Mouse (Mus musculus): Measurements from ENCODE around the gene Lrrc63.
A peak's percentile ranks its signal among the peaks of the same experiment; 100 is the strongest.
"Not testable (repeated sequence)": the region's sequence is repeated elsewhere in the genome, so short reads cannot be mapped to it uniquely, and the experiment has no call there.

The Lrrc63 gene

DNA sequence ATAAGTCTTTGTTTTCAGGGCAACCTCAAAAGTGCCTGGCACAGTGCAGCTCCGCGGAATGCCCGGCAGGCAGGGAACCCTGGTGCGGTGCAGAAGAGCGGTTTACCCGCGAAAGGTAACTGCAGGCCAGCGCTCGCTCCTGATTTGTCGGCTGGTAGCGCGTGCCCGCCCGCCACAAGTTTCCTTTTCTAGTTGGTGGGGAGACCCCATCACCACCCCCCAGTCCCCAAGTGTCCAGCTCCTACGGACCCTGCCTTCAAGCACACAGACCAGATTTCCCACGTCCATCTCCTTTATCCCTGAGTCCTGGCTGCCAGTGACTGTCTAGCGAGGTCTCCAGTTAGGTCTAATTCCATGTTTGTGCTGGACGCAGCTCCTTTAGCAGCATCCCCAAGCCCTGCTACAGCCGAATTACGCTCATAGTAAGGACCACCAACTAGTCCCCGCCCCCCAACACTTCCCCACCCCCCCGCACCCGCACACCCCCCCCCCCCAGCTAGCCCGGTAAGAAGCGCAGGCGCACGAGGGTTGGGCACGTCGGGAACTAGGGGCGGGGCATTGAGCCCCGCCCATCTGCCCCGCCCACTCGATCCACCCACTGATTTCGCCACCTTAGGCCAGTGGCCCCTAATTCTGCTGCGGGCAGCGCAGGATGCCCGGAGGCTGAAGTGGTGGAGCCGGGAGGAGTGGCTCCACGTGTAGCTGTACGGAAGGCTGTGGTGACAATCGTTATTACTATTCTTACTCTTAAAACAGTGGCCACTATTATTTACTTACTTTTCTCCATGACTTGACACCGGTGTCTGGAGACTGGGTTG, at the start of gene Lrrc63, which contains the start of gene Lcp1:
Lrrc63 (minus strand) TSS at position 381 of the 818 bp plus-strand sequence.
Lcp1 (plus strand) TSS at position 601 of the 818 bp plus-strand sequence.
- DNase-seq (ENCODE audit: low spot score in 2 of 2) = peak; percentile 24 to 42

DNA sequence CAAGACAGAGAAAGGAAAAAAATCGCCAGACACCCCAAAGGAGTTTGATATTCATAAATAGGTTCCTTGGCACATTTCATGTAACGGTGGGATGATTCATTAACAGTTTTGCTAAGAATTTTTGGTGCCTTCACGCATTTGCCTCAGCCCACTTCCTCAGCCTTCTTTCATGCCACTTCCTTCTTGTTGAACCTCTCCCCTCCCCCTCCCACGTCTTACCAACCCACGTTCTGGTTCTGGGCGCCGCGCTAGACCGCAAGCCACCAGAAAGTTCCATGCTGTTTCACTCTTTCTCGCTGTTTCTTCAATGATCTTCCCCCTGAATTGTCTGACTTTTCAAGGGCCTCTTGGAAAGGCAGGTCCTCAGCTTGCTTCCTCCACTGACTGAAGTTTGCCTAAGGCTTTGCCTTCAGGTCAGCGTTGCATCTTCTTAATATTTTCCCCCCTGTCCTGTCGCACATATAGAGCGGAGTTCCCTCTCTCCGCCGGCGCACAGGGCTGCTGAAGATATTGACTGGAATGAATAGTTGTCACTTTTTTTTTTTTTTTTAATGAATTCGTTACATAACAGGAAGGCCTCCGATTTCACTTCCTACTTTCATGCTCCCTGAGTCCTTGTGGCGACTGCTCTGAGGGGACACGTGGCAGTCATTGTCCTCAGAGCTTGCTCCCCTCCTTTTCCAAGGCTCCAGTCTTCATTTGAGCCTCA, 48.7 kb upstream of the Lrrc63 start:
- peak; percentile 24 to 49 for DNase-seq (ENCODE audit: low spot score in 2 of 2)

DNA sequence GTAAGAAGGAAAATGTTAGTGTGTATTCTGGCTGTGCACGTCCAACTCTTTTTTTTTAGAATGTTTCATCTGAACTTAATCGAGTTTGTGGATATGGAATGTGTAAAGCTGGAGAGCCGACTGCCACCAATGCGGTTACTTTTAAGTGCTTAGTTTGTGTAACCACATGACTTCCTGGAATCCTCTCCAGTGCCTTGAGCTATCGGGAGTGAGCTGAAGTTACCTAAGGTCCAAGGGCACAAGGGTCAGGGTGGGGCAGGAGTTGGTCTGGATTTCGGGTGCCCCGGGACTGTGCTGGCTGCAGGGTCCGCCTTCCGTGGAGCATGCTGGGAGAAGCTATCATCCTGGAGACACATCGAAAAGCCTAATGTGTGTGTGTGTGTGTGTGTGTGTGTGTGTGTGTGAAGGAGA, 48.1 kb upstream of the Lrrc63 start:
- no peak for DNase-seq (ENCODE audit: low spot score in 2 of 2)

DNA sequence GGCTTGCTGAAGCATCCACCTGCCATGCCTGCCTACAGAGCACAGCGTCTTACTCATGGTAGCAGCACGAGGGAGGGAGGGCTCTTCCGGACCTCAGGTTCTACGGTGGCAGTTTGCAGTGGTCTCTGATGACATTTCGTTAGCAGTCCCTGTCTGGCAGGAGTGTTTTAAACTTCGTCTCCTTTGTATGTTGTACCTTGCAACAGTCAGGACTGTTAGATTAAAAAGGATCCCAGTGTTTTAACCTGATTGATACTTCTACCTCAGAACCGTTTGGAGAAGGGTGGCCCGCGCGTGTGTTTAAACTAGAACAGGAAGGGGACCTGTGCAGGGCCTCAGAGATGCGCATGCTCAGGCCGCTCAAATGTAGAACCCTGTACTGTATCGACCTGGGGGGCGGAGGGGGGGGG, 47.7 kb upstream of the Lrrc63 start:
- DNase-seq (ENCODE audit: low spot score in 2 of 2) = no peak

DNA sequence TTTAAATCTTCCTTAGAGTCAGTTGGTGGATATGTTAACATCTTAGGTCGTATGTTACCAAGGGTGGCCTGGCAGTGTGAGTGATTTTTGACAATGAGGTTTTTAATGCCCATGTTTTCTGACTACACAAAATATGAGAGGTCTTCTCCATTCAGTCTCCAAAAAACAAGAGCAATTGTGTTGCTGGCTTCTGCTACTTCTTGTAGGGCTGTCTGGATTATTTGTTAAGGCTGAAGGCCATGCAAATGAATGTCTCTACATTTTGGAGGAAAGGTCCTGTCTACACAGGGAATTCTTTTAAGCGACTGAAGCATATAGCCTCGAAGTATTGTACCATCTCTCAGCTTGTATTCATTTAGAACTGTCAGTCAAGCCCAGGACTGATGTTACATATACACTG, 46.7 kb upstream of the Lrrc63 start:
- DNase-seq (ENCODE audit: low spot score in 2 of 2) = no peak

DNA sequence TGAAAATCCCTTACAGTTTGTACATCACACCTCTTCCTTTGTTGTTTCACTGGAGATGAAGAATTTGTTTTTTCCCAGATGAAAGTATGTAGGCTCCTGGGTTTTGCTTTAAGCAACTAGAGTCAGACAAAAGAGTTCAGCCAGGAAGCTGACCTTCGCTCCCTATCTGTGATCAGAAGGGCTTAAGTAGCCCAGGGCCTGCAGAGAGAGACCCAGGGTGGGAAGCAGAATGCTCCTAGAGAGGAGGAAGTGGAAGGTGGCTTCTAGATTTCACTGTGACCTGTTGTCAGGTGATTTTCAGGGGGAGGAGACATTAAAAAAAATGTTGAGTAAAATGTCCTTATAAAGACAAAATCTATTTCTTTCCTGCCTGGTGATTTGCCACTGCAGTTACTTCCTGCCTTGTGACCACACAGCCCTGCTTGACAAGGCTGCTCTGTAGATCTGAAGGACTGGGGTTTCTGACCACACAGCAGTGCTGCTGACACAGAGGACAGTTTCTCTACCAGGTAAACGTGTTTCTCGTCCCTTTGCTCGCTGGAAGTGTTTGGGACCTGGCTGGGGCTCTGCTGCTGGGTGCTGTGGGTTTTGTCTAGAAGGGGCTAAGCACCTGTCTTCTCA, 45.9 kb upstream of the Lrrc63 start:
- no peak for DNase-seq (ENCODE audit: low spot score in 2 of 2)

DNA sequence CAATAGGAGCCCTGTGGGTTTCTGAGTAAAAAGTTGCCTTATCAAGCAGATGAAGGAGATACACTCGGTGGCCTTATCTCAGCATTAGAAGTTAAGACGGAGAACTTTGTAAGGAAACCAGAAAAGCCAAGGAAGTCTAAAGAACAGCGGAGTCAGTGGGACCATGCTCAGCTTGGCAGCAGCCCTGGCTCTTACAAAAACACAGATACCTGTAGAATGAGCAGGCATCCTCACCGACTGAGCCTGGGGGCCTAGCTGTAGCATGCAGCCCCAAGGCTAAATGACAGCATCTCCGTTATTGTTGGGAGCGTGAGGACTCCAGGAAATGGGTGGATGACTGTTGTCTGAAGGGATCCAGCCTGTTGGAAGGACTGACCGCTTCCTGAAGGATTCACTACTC, 45.1 kb upstream of the Lrrc63 start:
- DNase-seq (ENCODE audit: low spot score in 2 of 2) = no peak

DNA sequence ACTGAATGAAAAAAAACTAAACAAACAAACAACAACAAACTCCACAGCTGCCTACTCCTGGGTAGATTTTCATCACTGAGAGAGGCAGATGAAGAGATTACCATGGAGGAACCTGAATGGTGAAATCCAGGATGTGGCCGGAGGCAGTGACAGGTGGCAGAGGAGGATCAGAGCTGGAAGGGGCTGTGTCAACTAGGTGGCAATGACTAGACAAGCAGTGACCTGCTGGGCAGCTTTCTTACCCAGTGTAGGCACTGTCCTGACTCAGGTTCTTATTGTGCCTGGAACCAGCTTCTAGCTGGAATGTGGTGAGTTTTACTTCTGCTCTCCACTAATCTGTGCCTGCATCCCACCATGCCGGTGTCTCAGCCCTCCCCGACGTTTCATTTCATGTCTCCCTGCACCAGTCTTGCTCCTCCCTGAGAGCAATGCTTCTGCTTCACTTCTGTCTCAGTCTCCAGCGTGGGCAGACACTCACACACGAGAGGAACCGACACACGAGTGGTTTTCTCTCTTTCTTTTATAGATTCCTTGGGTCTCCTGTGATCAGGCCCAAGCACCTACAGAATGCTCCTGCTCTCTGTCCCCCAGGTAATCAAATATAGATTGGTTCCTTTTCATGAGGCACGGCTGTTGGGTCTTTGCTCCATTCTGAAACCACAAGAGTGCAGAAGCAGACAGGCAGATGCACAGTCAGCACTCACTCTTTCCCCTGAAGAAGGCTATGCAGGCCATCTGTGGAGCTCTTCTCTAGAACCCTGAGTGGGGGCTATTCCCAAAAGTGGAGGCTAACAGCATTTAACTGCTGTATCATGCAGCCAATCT, 44.3 kb upstream of the Lrrc63 start:
- DNase-seq (ENCODE audit: low spot score in 2 of 2) = no peak

DNA sequence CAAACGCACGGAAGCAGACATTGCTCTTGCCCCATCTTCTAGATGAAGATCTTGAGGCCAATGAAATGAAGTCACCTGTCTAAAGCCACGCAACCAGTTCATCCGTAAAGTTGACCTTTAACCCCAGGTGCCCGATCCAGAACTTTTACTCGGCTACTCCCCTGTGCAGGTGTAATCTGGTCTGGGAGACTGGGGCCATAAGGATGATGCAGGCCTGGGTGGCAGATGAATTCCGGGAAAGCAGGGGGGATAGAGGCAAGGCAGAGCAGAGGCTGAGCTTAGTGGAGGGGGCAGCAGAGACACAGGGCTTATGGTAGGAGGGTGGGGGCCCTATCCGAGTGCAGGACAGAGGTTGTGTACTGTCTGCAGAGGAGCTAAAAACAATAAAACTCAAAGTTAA, 43.6 kb upstream of the Lrrc63 start:
- no peak for DNase-seq (ENCODE audit: low spot score in 2 of 2)

DNA sequence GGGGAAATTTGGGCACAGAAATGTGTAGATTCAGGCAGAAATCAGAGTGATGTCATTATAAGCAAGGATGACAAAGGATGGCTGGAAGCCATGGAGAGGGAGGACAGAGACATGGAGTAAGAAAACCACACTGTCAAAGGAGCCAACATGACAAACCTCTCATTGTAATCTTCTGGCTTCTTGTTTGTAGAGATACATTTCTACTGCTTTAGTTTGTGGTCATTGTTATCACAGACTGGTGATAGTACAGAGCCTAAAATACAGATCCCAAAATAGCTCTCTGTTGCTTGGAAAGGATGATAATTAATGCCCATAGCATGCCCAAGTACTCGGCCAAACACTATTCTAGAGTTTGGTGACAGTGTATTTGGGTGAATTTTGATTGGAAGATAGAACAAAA, 39.9 kb upstream of the Lrrc63 start:
- no peak for DNase-seq (ENCODE audit: low spot score in 2 of 2)

DNA sequence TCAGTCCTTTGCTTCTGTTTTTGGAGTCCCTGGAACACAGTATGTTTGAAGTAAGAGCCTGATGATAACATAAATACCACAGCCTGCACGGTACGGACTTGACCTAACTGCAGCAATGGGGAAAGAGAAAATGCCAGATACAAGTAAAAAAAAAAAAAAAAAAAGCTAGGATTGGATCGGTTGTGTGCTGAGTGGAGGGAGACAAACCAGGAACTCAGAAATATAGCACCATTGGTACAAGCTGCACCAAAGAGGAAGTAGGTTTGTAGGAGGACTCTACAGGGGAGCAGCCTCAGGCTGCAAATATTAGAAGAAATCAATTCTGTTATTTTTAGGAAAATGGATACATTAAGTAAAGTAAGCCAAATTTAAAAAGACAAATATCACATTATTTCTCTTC, 37.8 kb upstream of the Lrrc63 start:
- DNase-seq (ENCODE audit: low spot score in 2 of 2) = no peak

DNA sequence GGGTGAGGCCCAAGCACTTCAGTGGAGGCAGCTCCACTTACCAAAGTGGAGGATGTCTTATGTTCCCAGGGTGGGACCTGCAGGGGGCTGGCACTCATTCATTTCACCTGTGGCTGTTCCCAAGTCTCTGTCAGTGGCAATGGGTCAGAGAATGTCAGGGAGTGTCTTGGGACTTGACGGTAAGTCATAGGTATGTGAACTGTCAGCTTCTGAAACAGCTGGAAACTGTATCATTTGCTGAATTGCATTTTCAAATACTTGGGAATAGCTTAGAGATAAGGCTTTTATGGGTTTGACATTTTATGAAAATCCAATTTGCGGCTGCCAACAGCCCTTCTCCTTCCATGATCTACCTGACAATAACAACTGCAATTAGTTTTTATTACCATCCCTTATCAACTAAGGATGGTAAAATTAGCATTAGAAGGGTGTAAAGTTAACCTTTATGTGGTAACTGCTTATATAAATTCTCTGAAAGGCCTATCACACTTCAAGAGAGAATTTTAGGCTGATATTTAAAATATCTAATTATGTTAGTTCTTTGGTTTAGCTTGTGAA, 35.0 kb upstream of the Lrrc63 start:
- no peak for DNase-seq (ENCODE audit: low spot score in 2 of 2)

DNA sequence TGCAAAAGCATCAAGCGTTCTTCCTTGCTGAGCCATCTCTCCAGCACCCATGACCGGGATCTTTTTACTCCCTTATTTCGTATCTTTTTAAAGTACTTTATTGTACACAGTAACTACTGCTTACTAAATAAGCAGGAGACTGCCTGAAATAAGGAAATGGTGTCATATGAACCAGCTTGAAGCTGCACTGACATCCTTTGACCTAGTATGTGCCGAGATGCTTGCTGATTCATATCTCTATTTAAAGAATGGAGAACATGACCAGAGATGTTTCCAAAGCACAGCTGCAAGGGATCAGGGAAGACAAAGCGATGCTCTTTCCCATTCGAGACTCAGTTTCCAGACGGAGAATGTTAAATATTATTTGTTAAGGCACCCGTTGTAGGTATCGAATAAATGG, 33.7 kb upstream of the Lrrc63 start:
- DNase-seq (ENCODE audit: low spot score in 2 of 2) = no peak

DNA sequence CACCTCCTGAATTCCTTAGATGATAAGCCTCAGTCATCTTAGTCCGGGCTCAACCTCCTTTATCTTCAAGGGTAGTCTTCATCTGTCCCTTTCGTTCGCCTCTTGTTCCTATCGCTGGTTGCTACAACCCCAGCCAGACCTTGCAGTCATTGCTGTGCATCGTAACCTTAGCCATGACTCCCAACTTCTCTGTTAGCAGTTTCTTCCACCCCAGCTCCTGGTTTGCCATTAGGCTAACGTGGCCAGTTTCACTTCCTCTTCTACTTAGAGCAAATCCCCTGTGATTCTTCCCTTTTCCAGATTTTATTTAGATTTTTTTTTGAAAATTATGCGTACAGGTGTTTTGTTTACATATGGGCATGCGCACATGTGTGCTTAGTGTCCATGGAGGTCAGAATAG, 33.2 kb upstream of the Lrrc63 start:
- no peak for DNase-seq (ENCODE audit: low spot score in 2 of 2)

DNA sequence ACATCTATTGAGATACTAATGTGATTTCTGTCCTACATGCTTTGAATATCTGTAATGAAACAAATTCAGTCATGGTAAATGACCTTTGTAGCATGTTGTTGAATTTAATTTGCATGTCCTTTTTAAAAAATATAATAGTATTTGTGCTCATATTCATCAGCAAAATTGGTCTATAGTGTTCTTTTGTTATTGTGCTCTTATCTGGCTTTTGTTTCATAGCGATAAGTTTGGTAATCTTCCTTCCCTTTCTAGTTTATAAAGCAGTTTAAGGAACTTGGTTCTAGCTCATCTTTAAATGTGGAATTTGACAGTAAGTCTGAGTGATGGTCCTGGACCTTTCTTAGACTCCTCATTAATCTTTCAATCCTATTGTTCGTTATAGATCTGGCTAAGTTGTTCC, 28.7 kb upstream of the Lrrc63 start:
- DNase-seq (ENCODE audit: low spot score in 2 of 2) = no peak

DNA sequence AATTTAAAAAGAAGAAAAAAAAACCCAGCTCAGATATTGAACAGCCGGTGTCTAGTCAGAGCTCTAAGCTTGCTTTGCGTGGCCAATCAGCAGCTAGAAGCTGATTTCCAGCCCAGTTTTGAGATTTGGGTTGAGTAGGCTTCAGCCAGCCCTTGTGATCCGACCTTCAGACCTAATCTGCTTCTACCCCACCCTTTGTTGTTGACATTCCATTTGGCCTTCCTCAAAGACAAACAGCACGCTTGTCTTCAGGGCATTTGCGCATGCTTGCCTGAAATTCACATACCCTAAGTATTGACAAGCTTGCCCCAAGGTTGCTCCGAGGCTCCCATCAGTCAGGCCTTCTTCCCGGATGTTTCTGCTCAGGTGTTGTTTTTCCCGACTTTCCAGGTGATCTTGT, 23.8 kb upstream of the Lrrc63 start:
- DNase-seq (ENCODE audit: low spot score in 2 of 2) = no peak

DNA sequence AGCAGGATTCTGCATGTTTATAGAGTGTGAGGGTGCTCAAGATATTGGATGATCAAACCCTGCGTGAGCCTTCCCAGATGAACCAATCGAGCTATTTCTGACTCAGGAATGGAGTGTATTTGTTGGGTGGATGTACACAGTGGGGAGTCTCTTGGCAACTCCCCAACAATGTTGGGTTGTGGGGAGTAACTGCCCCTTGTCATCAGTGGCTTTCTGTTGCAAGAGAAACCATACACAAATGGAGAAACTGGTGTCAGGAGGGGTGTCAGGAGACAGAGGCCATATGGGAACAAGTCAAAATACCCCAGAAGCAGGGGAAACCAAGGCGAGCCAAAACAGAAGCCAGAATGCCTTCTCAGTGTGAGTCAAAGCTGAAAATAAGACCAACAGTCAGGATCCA, 20.5 kb upstream of the Lrrc63 start:
- DNase-seq (ENCODE audit: low spot score in 2 of 2) = no peak

DNA sequence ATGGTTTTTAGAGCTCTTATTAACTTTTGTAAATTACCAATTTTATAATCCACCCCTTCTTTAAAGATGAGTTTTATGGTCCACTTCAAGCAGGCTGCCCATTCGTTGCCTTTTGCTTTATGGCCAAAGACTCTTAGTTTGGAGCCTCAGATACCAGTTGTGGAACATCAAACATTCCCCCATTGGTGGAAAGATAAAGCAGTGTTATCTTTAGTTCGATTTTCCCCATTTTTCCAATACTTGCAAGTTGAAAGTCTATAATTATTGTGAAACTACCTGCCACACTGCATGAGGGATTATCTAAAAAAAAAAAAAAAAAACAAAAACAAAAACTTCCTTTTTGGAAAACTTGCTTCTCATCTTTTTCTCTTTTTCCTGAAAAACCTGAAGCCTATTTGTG, 20.0 kb upstream of the Lrrc63 start:
- DNase-seq (ENCODE audit: low spot score in 2 of 2) = no peak

DNA sequence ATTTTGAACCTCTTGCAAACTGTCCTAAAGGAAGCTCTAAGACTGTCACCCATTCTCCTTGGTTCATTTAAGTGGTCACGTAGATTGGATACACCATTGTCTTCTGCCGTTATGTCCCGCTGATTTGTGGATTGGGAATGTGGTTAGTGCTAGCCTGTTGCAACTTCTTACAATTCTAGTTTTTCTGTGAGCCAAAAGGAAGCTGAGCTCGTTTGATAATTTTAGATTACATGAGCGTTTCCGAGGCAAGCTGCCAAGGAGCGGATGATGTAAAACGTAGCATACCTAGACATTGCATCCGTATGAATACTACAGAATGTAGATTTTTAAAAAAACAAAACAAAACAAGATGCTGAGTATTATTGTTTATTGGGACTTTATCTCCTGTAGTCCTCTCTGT, 17.5 kb upstream of the Lrrc63 start:
- DNase-seq (ENCODE audit: low spot score in 2 of 2) = peak; percentile 34 to 50

DNA sequence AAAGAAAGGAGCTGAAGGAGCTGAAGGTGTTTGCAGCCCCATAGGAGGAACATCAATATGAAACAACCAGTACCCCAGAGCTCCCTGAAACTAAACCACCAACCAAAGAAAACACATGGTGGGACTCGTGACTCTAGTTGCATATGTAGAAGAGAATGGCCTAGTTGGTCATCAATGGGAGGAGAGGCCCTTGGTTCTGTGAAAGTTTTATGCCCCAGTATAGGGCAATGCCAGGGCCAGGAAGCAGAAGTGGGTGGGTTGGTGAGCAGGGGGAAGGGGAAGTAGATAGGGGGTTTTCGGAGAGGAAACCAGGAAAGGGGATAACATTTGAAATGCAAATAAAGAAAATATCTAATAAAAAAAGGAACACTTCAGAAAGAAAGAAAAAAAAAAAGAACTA, 17.0 kb upstream of the Lrrc63 start:
- not testable (repeated sequence) for DNase-seq (ENCODE audit: low spot score in 2 of 2)

DNA sequence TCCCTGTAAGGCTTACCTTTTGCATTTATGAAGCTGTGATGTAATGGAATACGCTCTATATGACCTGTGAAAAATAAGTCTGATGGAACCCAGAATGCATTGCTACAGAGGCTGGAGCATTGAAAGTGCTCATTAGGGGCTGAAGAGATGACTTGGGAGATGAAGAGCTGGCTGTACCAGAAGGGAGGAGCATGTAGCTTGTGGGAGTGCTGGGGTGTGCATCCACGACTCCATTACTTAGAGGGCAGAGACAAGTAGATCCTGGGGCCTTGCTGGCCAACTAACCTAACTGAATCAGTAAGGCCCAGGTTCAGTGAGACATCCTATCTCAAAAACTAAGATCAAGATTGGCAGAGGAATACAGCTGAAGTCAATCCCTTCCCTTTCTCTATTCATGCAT, 8.5 kb upstream of the Lrrc63 start:
- DNase-seq (ENCODE audit: low spot score in 2 of 2) = no peak

DNA sequence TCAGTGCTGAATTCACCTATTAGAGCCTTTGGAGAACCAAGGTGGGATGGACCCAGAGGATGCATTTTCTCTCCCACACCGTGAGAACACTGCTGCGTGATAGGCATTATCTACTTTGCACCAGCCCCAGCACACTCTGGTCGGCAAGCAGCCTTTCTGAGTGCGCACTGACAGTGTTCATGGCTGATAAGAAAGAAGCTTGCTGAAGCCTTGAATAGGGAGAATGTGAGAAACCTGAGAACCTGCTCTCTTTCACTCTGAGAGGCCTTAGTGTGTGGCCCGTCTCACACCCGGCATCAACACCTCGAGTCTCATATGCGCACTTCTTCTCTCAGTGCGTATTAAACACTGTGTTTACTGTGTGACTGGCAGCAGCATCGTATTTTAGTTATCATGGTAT, 7.8 kb upstream of the Lrrc63 start:
- no peak for DNase-seq (ENCODE audit: low spot score in 2 of 2)

Data from right cerebral cortex, adult 2 months (tissue).